Comparison of ENCODE assay signal across 8 mouse cellular contexts in genomic region chr4:43957846-43958461, GRCm38 (mm10). TPM values are rescaled to one million over a fixed set of nuclear protein-coding genes. Genes with fewer than 3 reads are reported as not detected.
DNase-seq lines count a peak whose midpoint lies in the region; ATAC-seq and TF ChIP-seq lines count a peak whose summit lies in the region.

No protein-coding gene starts in this region.

- peak overlapping the region; percentile 83 for H3K4me2 ChIP-seq in forebrain, embryonic 12.5 days
- peak overlapping the region; percentile 98 for H3K4me2 ChIP-seq in liver, embryonic 12.5 days
- H3K4me2 ChIP-seq in neural tube, embryonic 12.5 days (replicated peaks), result peak overlapping the region; percentile 92

- H3K4me1 ChIP-seq in erythroblast, embryonic 14.5 days (ENCODE audit: control insufficient read depth), result peaks cover 60% of the 10 kb centered on the region
- H3K4me1 ChIP-seq in G1E (ENCODE audit: insufficient read depth, low read depth, low read length), result peaks cover 65% of the 10 kb centered on the region
- H3K4me1 ChIP-seq in forebrain, embryonic 12.5 days, result peaks cover 18% of the 10 kb centered on the region
- H3K4me1 ChIP-seq in hindbrain, embryonic 10.5 days (replicated peaks), result peaks cover 30% of the 10 kb centered on the region
- H3K4me1 ChIP-seq in liver, embryonic 12.5 days, result peaks cover 60% of the 10 kb centered on the region
- H3K4me1 ChIP-seq in neural tube, embryonic 12.5 days, result peaks cover 14% of the 10 kb centered on the region

- H3K36me3 ChIP-seq in erythroblast, embryonic 14.5 days (ENCODE audit: control insufficient read depth), result peaks cover 6% of the 10 kb centered on the region
- peaks cover 15% of the 10 kb centered on the region for H3K36me3 ChIP-seq in G1E (replicated peaks)
- H3K36me3 ChIP-seq in forebrain, embryonic 12.5 days (replicated peaks), result no peaks in the 10 kb centered on the region
- no peaks in the 10 kb centered on the region for H3K36me3 ChIP-seq in hindbrain, embryonic 10.5 days
- H3K36me3 ChIP-seq in liver, embryonic 12.5 days, result no peaks in the 10 kb centered on the region
- no peaks in the 10 kb centered on the region for H3K36me3 ChIP-seq in neural tube, embryonic 12.5 days

- H3K27me3 ChIP-seq in erythroblast, embryonic 14.5 days (ENCODE audit: control insufficient read depth), result peaks cover 2% of the 10 kb centered on the region; the same call in 1 of the 2 replicates
- H3K27me3 ChIP-seq in G1E (ENCODE audit: insufficient read depth, low read length), result peaks cover 9% of the 10 kb centered on the region
- peaks cover 27% of the 10 kb centered on the region for H3K27me3 ChIP-seq in forebrain, embryonic 12.5 days
- peaks cover 39% of the 10 kb centered on the region for H3K27me3 ChIP-seq in hindbrain, embryonic 10.5 days (ENCODE audit: insufficient read depth, poor library complexity, severe bottlenecking)
- H3K27me3 ChIP-seq in liver, embryonic 12.5 days (replicated peaks), result peaks cover 11% of the 10 kb centered on the region
- H3K27me3 ChIP-seq in neural tube, embryonic 12.5 days (replicated peaks), result no peaks in the 10 kb centered on the region; the same call in 1 of the 2 replicates

- peak; percentile 39 for DNase-seq in G1E (ENCODE audit: low spot score)
- DNase-seq in hindbrain, embryonic 10.5 days (ENCODE audit: low spot score), result peak; percentile 75
- peak; percentile 59 to 73 for DNase-seq in urinary bladder, postnatal 4 days (ENCODE audit: low spot score in 2 of 2)

- TF ChIP-seq CTCF in G1E (IDR thresholded peaks at IDR 0.05; ENCODE audit: low read depth, low read length), result no peak

- WGBS in forebrain, embryonic 12.5 days, result 0% methylated on average over 26 of the region's 26 CpGs
- under 1% methylated on average over 26 of the region's 26 CpGs for WGBS in hindbrain, embryonic 10.5 days
- WGBS in liver, embryonic 12.5 days (ENCODE audit: insufficient replicate concordance), result under 1% methylated on average over 26 of the region's 26 CpGs
- under 1% methylated on average over 26 of the region's 26 CpGs for WGBS in neural tube, embryonic 12.5 days

- H3K9ac ChIP-seq in forebrain, embryonic 12.5 days, result peak overlapping the region; percentile 77
- H3K9ac ChIP-seq in liver, embryonic 12.5 days, result peak overlapping the region; percentile 75
- H3K9ac ChIP-seq in neural tube, embryonic 12.5 days, result peak overlapping the region; percentile 83

- H3K9me3 ChIP-seq in erythroblast, embryonic 14.5 days (ENCODE audit: control insufficient read depth, low read length), result no peaks in the 10 kb centered on the region
- H3K9me3 ChIP-seq in G1E (replicated peaks), result no peaks in the 10 kb centered on the region
- H3K9me3 ChIP-seq in forebrain, embryonic 12.5 days, result no peaks in the 10 kb centered on the region
- no peaks in the 10 kb centered on the region for H3K9me3 ChIP-seq in hindbrain, embryonic 10.5 days
- H3K9me3 ChIP-seq in liver, embryonic 12.5 days (replicated peaks), result no peaks in the 10 kb centered on the region
- no peaks in the 10 kb centered on the region for H3K9me3 ChIP-seq in neural tube, embryonic 12.5 days

- peak overlapping the region; percentile 82 for H3K27ac ChIP-seq in forebrain, embryonic 12.5 days
- peak overlapping the region; percentile 91 for H3K27ac ChIP-seq in hindbrain, embryonic 10.5 days
- H3K27ac ChIP-seq in liver, embryonic 12.5 days, result peak overlapping the region; percentile 72
- H3K27ac ChIP-seq in neural tube, embryonic 12.5 days, result peak overlapping the region; percentile 75

- peak overlapping the region; percentile 82 for H3K4me3 ChIP-seq in erythroblast, embryonic 14.5 days (replicated peaks)
- H3K4me3 ChIP-seq in G1E (ENCODE audit: low read depth, low read length), result peak overlapping the region; percentile 95
- peak overlapping the region; percentile 70 for H3K4me3 ChIP-seq in forebrain, embryonic 12.5 days (replicated peaks)
- peak overlapping the region; percentile 81 for H3K4me3 ChIP-seq in hindbrain, embryonic 10.5 days
- H3K4me3 ChIP-seq in liver, embryonic 12.5 days, result peak overlapping the region; percentile 78
- H3K4me3 ChIP-seq in neural tube, embryonic 12.5 days, result peak overlapping the region; percentile 76

- no peak for ATAC-seq in erythroblast, adult 5-6 weeks (replicated peaks; ENCODE audit: low FRiP score, poor library complexity, severe bottlenecking)
- no peak for ATAC-seq in G1E (ENCODE audit: extremely low read depth, insufficient number of reproducible peaks, low FRiP score, poor library complexity, severe bottlenecking)
- peak; percentile 88 for ATAC-seq in forebrain, embryonic 12.5 days (ENCODE audit: low FRiP score)
- peak; percentile 14 for ATAC-seq in liver, embryonic 12.5 days
- ATAC-seq in neural tube, embryonic 12.5 days (ENCODE audit: low FRiP score, low read depth), result peak; percentile 87

RNA-seq across cellular contexts. Expression of gene Glipr2, which starts 0.8 kb away (rescaled TPM):
- 3.0 and 3.8 TPM in 2 replicates for polyA plus RNA-seq in erythroblast, embryonic 14.5 days (2012)
- total RNA-seq in erythroblast, adult 5-6 weeks (2015; ENCODE audit: low replicate concordance), result 10.8 and 19.2 TPM in 2 replicates
- total RNA-seq in erythroblast, adult 5-6 weeks (2017; ENCODE audit: low replicate concordance), result 26.5 and 30.4 TPM in 2 replicates
- total RNA-seq in G1E (2014; fragmentation: Nextera tagmentation) (48.9 and 58.3 TPM in 2 replicates), G1E (2017) (73.9 and 77.9 TPM in 2 replicates)
- 47.0 and 50.6 TPM in 2 replicates for polyA plus RNA-seq in G1E (2012)
- 56.9 and 61.7 TPM in 2 replicates for polyA plus RNA-seq in forebrain, embryonic 12.5 days (2016; fragmentation: Nextera tagmentation; extraction: Ambion mirVana)
- polyA plus RNA-seq in hindbrain, embryonic 10.5 days (2016; fragmentation: Nextera tagmentation; extraction: Ambion mirVana), result 70.2 and 84.9 TPM in 2 replicates
- polyA plus RNA-seq in liver, embryonic 12.5 days (2016; fragmentation: Nextera tagmentation; extraction: Ambion mirVana), result 45.8 and 46.6 TPM in 2 replicates
- 91.0 and 95.7 TPM in 2 replicates for polyA plus RNA-seq in neural tube, embryonic 12.5 days (2016; fragmentation: Nextera tagmentation; extraction: Ambion mirVana)

RNA-seq across cellular contexts. Expression of gene Ccin, which starts 25.3 kb away (rescaled TPM):
- polyA plus RNA-seq in erythroblast, embryonic 14.5 days (2012), result not detected in 2 replicates
- total RNA-seq in erythroblast, adult 5-6 weeks (2015; ENCODE audit: low replicate concordance), result not detected in 2 replicates
- not detected in 2 replicates for total RNA-seq in erythroblast, adult 5-6 weeks (2017; ENCODE audit: low replicate concordance)
- total RNA-seq in G1E (2014; fragmentation: Nextera tagmentation) (not detected in 2 replicates), G1E (2017) (not detected in 2 replicates)
- not detected in 2 replicates for polyA plus RNA-seq in G1E (2012)
- 0.09 TPM in 1 of 2 replicates, not detected in the other for polyA plus RNA-seq in forebrain, embryonic 12.5 days (2016; fragmentation: Nextera tagmentation; extraction: Ambion mirVana)
- not detected in 2 replicates for polyA plus RNA-seq in hindbrain, embryonic 10.5 days (2016; fragmentation: Nextera tagmentation; extraction: Ambion mirVana)
- not detected in 2 replicates for polyA plus RNA-seq in liver, embryonic 12.5 days (2016; fragmentation: Nextera tagmentation; extraction: Ambion mirVana)
- not detected in 2 replicates for polyA plus RNA-seq in neural tube, embryonic 12.5 days (2016; fragmentation: Nextera tagmentation; extraction: Ambion mirVana)

RNA-seq across cellular contexts. Expression of gene Clta, which starts 46.3 kb away (rescaled TPM):
- polyA plus RNA-seq in erythroblast, embryonic 14.5 days (2012), result 18.7 and 31.6 TPM in 2 replicates
- 79.6 and 87.6 TPM in 2 replicates for total RNA-seq in erythroblast, adult 5-6 weeks (2015; ENCODE audit: low replicate concordance)
- total RNA-seq in erythroblast, adult 5-6 weeks (2017; ENCODE audit: low replicate concordance), result 85.4 and 105 TPM in 2 replicates
- total RNA-seq in G1E (2014; fragmentation: Nextera tagmentation), result 108 and 132 TPM in 2 replicates
- 483 and 581 TPM in 2 replicates for total RNA-seq in G1E (2017)
- 437 and 460 TPM in 2 replicates for polyA plus RNA-seq in G1E (2012)
- 235 and 238 TPM in 2 replicates for polyA plus RNA-seq in forebrain, embryonic 12.5 days (2016; fragmentation: Nextera tagmentation; extraction: Ambion mirVana)
- 220 and 239 TPM in 2 replicates for polyA plus RNA-seq in hindbrain, embryonic 10.5 days (2016; fragmentation: Nextera tagmentation; extraction: Ambion mirVana)
- 169 and 172 TPM in 2 replicates for polyA plus RNA-seq in liver, embryonic 12.5 days (2016; fragmentation: Nextera tagmentation; extraction: Ambion mirVana)
- polyA plus RNA-seq in neural tube, embryonic 12.5 days (2016; fragmentation: Nextera tagmentation; extraction: Ambion mirVana), result 277 and 293 TPM in 2 replicates

Comparison
In these comparisons a context has a peak if more than half of its experiments do, and no peak if none do; other contexts are left out.
1. ATAC-seq: peak in forebrain, embryonic 12.5 days (single experiment), liver, embryonic 12.5 days (single experiment) and neural tube, embryonic 12.5 days (single experiment); none in erythroblast, adult 5-6 weeks (single experiment) and G1E (single experiment).
2. Peak in every context shown above with its lines, with median percentiles within 50 percentile points of each other: H3K4me3 ChIP-seq, DNase-seq, H3K27ac ChIP-seq, H3K4me2 ChIP-seq and H3K9ac ChIP-seq.